Mouse (Mus musculus) 3T3-L1 (cell line): ENCODE results near the gene 1700037H04Rik.

Experiments used
- DNase-seq: peaks from one replicate; pipeline ENCODE4 v3.0.0-alpha.2; 2015; ENCODE audit warnings: low read depth, low spot score

The 1700037H04Rik gene

GRCm38 (mm10) chr2:131179246-131179886, 19.5 kb upstream of the 1700037H04Rik start:
- DNase-seq = peak; percentile 64

GRCm38 (mm10) chr2:131178828-131179245, 19.0 kb upstream of the 1700037H04Rik start:
- no peak for DNase-seq

- no peak for DNase-seq
Measured at GRCm38 (mm10) chr2:131177932-131178331, 18.1 kb upstream of the 1700037H04Rik start.

- no peak for DNase-seq
Measured at GRCm38 (mm10) chr2:131176491-131176890, 16.6 kb upstream of the 1700037H04Rik start.

GRCm38 (mm10) chr2:131175945-131176309, 16.0 kb upstream of the 1700037H04Rik start:
- no peak for DNase-seq

- no peak for DNase-seq
Measured at GRCm38 (mm10) chr2:131175286-131175944, 15.5 kb upstream of the 1700037H04Rik start.

- peak; percentile 92 for DNase-seq
Measured at GRCm38 (mm10) chr2:131174700-131175099, 14.8 kb upstream of the 1700037H04Rik start.

- DNase-seq = no peak
Measured at GRCm38 (mm10) chr2:131172322-131172721, 12.4 kb upstream of the 1700037H04Rik start.

GRCm38 (mm10) chr2:131171401-131172104, 11.7 kb upstream of the 1700037H04Rik start:
- no peak for DNase-seq

- no peak for DNase-seq
Measured at GRCm38 (mm10) chr2:131170936-131171335, 11.1 kb upstream of the 1700037H04Rik start.

- no peak for DNase-seq
Measured at GRCm38 (mm10) chr2:131168914-131169313, 9.0 kb upstream of the 1700037H04Rik start.

- DNase-seq = no peak
Measured at GRCm38 (mm10) chr2:131167984-131168383, 8.1 kb upstream of the 1700037H04Rik start.

- no peak for DNase-seq
Measured at GRCm38 (mm10) chr2:131166172-131166571, 6.3 kb upstream of the 1700037H04Rik start.

GRCm38 (mm10) chr2:131163924-131164323, 4.0 kb upstream of the 1700037H04Rik start:
- no peak for DNase-seq

- peak; percentile 69 for DNase-seq
Measured at GRCm38 (mm10) chr2:131160671-131161111, 810 bp upstream of the 1700037H04Rik start.

GRCm38 (mm10) chr2:131159491-131159910, 380 bp downstream of the 1700037H04Rik start:
- peak; percentile 58 for DNase-seq

GRCm38 (mm10) chr2:131156987-131157386, 2.9 kb downstream of the 1700037H04Rik start:
- no peak for DNase-seq

- no peak for DNase-seq
Measured at GRCm38 (mm10) chr2:131154036-131154435, 5.8 kb downstream of the 1700037H04Rik start.

GRCm38 (mm10) chr2:131152166-131152730, 7.6 kb downstream of the 1700037H04Rik start:
- DNase-seq = no peak

GRCm38 (mm10) chr2:131149254-131149578, 10.7 kb downstream of the 1700037H04Rik start:
- no peak for DNase-seq

GRCm38 (mm10) chr2:131148353-131149253, 11.3 kb downstream of the 1700037H04Rik start:
- DNase-seq = peak; percentile 26
